Mouse (Mus musculus) neural tube, embryonic 12.5 days (tissue): ENCODE measurements around the gene Filip1l. TPM values are rescaled to one million over a fixed set of nuclear protein-coding genes. Genes with fewer than 3 reads are reported as not detected.
"Not testable (repeated sequence)": the region's sequence is repeated elsewhere in the genome, so short reads cannot be mapped to it uniquely, and the experiment has no call there.

Experiments
- ATAC-seq: fragments of 200-750 bp; cut with Nextera tagmentation; 2 replicates; pipeline ENCODE4 v1.8.0; 2017; ENCODE audit warnings: low read depth, mild to moderate bottlenecking, moderate TSS enrichment, moderate library complexity; ENCODE audit not compliant: low FRiP score
- H3K27ac ChIP-seq: fragments of 300-500 bp; sonication (generic); 2 replicates; pipeline ENCODE4 v1.5.1; 2016
- H3K27me3 ChIP-seq: fragments of 300-500 bp; sonication (generic); replicated peaks from 2 replicates; pipeline ENCODE4 v1.6.1; 2016; ENCODE audit warnings: mild to moderate bottlenecking
- H3K36me3 ChIP-seq: fragments of 300-500 bp; sonication (generic); 2 replicates; pipeline ENCODE4 v1.6.1; 2016; ENCODE audit warnings: mild to moderate bottlenecking
- H3K4me1 ChIP-seq: fragments of 300-500 bp; sonication (generic); 2 replicates; pipeline ENCODE4 v1.6.1; 2016
- H3K4me2 ChIP-seq: fragments of 300-500 bp; sonication (generic); replicated peaks from 2 replicates; pipeline ENCODE4 v1.6.1; 2016; ENCODE audit warnings: mild to moderate bottlenecking
- H3K4me3 ChIP-seq: fragments of 300-500 bp; sonication (generic); 2 replicates; pipeline ENCODE4 v1.5.1; 2016
- H3K9ac ChIP-seq: fragments of 300-500 bp; sonication (generic); 2 replicates; pipeline ENCODE4 v1.6.1; 2016; ENCODE audit warnings: mild to moderate bottlenecking
- H3K9me3 ChIP-seq: fragments of 300-500 bp; sonication (generic); 2 replicates; pipeline ENCODE4 v1.6.1; 2016; ENCODE audit warnings: mild to moderate bottlenecking
- WGBS: fragments of 180-500 bp; shearing (Covaris S2); methylation state at CpG from one replicate; pipeline ENCODE4 v1.1.7; 2016; 5-methylcytosine and 5-hydroxymethylcytosine counted together
- polyA plus RNA-seq: library from polyadenylated mRNA; unstranded; fragments of >200 nt; fragmentation: Nextera tagmentation; extraction: Ambion mirVana; gene quantifications from 2 replicates; pipeline ENCODE4 v1.2.1, GENCODE M21; 2016

Gene Filip1l
- polyA plus RNA-seq, 1 experiment from 2014 or later = 8.5 TPM

GRCm38 (mm10) chr16:57383266-57383971, 30.5 kb downstream of the Filip1l start:
- Histone ChIP-seq H3K4me3 (no peak overlapping the region), H3K4me2 (no peak overlapping the region), H3K4me1 (no peaks in the 10 kb centered on the region), H3K27ac (no peak overlapping the region), H3K27me3 (no peaks in the 10 kb centered on the region), H3K9ac (no peak overlapping the region), H3K36me3 (no peaks in the 10 kb centered on the region), H3K9me3 (no peaks in the 10 kb centered on the region)
- 63% methylated on average over 8 of the region's 8 CpGs for WGBS
- no peak for ATAC-seq

GRCm38 (mm10) chr16:57384274-57384673, 31.4 kb downstream of the Filip1l start:
- no peak for ATAC-seq
- Histone ChIP-seq H3K4me2 (no peak overlapping the region), H3K36me3 (no peaks in the 10 kb centered on the region), H3K27me3 (no peaks in the 10 kb centered on the region), H3K27ac (no peak overlapping the region), H3K4me1 (no peaks in the 10 kb centered on the region), H3K9me3 (no peaks in the 10 kb centered on the region), H3K9ac (no peak overlapping the region), H3K4me3 (no peak overlapping the region)
- 95% methylated on average over 2 of the region's 2 CpGs for WGBS

- 92% methylated on average over 15 of the region's 15 CpGs for WGBS
- Histone ChIP-seq H3K9ac (no peak overlapping the region), H3K27me3 (no peaks in the 10 kb centered on the region), H3K4me1 (no peaks in the 10 kb centered on the region), H3K27ac (no peak overlapping the region), H3K36me3 (no peaks in the 10 kb centered on the region), H3K4me2 (no peak overlapping the region), H3K9me3 (no peaks in the 10 kb centered on the region), H3K4me3 (no peak overlapping the region)
- ATAC-seq = no peak
Measured at GRCm38 (mm10) chr16:57389566-57390251, 36.8 kb downstream of the Filip1l start.

GRCm38 (mm10) chr16:57391171-57391570, 38.3 kb downstream of the Filip1l start:
- 29% methylated on average over 29 of the region's 39 CpGs for WGBS
- not testable (repeated sequence) for H3K36me3 ChIP-seq, H3K4me2 ChIP-seq, H3K9ac ChIP-seq, H3K4me1 ChIP-seq, ATAC-seq, H3K4me3 ChIP-seq, H3K27ac ChIP-seq, H3K27me3 ChIP-seq, H3K9me3 ChIP-seq

GRCm38 (mm10) chr16:57392461-57392860, 39.6 kb downstream of the Filip1l start:
- Histone ChIP-seq H3K36me3 (no peaks in the 10 kb centered on the region), H3K4me1 (no peaks in the 10 kb centered on the region), H3K9me3 (no peaks in the 10 kb centered on the region), H3K9ac (no peak overlapping the region), H3K27ac (no peak overlapping the region), H3K27me3 (no peaks in the 10 kb centered on the region), H3K4me3 (no peak overlapping the region), H3K4me2 (no peak overlapping the region)
- ATAC-seq = no peak
- WGBS = 71% methylated on average over 2 of the region's 2 CpGs

- H3K9ac ChIP-seq = no peak overlapping the region
- no peak overlapping the region for H3K27ac ChIP-seq
- no peaks in the 10 kb centered on the region for H3K27me3 ChIP-seq
- no peak overlapping the region for H3K4me2 ChIP-seq
- H3K4me1 ChIP-seq = no peaks in the 10 kb centered on the region
- H3K4me3 ChIP-seq = no peak overlapping the region
- no peaks in the 10 kb centered on the region for H3K36me3 ChIP-seq
- no peaks in the 10 kb centered on the region for H3K9me3 ChIP-seq
- 75% methylated on average over 11 of the region's 11 CpGs for WGBS
- ATAC-seq = no peak
Measured at GRCm38 (mm10) chr16:57393161-57393560, 40.3 kb downstream of the Filip1l start.

GRCm38 (mm10) chr16:57396249-57396648, 43.4 kb downstream of the Filip1l start:
- ATAC-seq = no peak
- H3K4me2 ChIP-seq = no peak overlapping the region

GRCm38 (mm10) chr16:57397845-57398244, 45.0 kb downstream of the Filip1l start:
- H3K36me3 ChIP-seq = no peaks in the 10 kb centered on the region
- no peak overlapping the region for H3K4me3 ChIP-seq
- no peak overlapping the region for H3K9ac ChIP-seq
- no peaks in the 10 kb centered on the region for H3K27me3 ChIP-seq
- H3K4me2 ChIP-seq = no peak overlapping the region
- WGBS = 83% methylated on average over 6 of the region's 6 CpGs
- no peaks in the 10 kb centered on the region for H3K9me3 ChIP-seq
- H3K27ac ChIP-seq = no peak overlapping the region
- no peak for ATAC-seq
- H3K4me1 ChIP-seq = no peaks in the 10 kb centered on the region

More at GRCm38 (mm10) chr16:57396249-57396648, 43.4 kb downstream of the Filip1l start:
- H3K9ac ChIP-seq = no peak overlapping the region
- H3K27ac ChIP-seq = no peak overlapping the region
- no peaks in the 10 kb centered on the region for H3K36me3 ChIP-seq
- H3K27me3 ChIP-seq = no peaks in the 10 kb centered on the region
- no peak overlapping the region for H3K4me3 ChIP-seq
- 78% methylated on average over 6 of the region's 6 CpGs for WGBS
- no peaks in the 10 kb centered on the region for H3K9me3 ChIP-seq
- H3K4me1 ChIP-seq = no peaks in the 10 kb centered on the region

- H3K27ac ChIP-seq = no peak overlapping the region
- H3K4me3 ChIP-seq = no peak overlapping the region
- no peaks in the 10 kb centered on the region for H3K36me3 ChIP-seq
- peak; percentile 64; the same call in 1 of the 2 replicates for ATAC-seq
- no peaks in the 10 kb centered on the region for H3K9me3 ChIP-seq
- H3K4me2 ChIP-seq = no peak overlapping the region
- H3K4me1 ChIP-seq = no peaks in the 10 kb centered on the region
- H3K27me3 ChIP-seq = no peaks in the 10 kb centered on the region
- WGBS = 69% methylated on average over 18 of the region's 18 CpGs
- H3K9ac ChIP-seq = no peak overlapping the region
Measured at GRCm38 (mm10) chr16:57398387-57399214, 45.7 kb downstream of the Filip1l start.

- WGBS = 85% methylated on average over 10 of the region's 10 CpGs
- no peaks in the 10 kb centered on the region for H3K27me3 ChIP-seq
Measured at GRCm38 (mm10) chr16:57399566-57399965, 46.7 kb downstream of the Filip1l start.

GRCm38 (mm10) chr16:57401702-57402101, 48.8 kb downstream of the Filip1l start:
- Histone ChIP-seq H3K27ac (no peak overlapping the region), H3K9me3 (no peaks in the 10 kb centered on the region), H3K36me3 (no peaks in the 10 kb centered on the region), H3K4me1 (no peaks in the 10 kb centered on the region), H3K27me3 (no peaks in the 10 kb centered on the region), H3K9ac (no peak overlapping the region), H3K4me2 (no peak overlapping the region), H3K4me3 (no peak overlapping the region)
- no peak for ATAC-seq
- 68% methylated on average over 6 of the region's 6 CpGs for WGBS

More at GRCm38 (mm10) chr16:57399566-57399965, 46.7 kb downstream of the Filip1l start:
- Histone ChIP-seq H3K9me3 (no peaks in the 10 kb centered on the region), H3K36me3 (no peaks in the 10 kb centered on the region), H3K4me1 (no peaks in the 10 kb centered on the region), H3K27ac (no peak overlapping the region), H3K9ac (no peak overlapping the region), H3K4me3 (no peak overlapping the region), H3K4me2 (no peak overlapping the region)
- ATAC-seq = no peak

GRCm38 (mm10) chr16:57402910-57403309, 50.0 kb downstream of the Filip1l start:
- Histone ChIP-seq H3K9me3 (no peaks in the 10 kb centered on the region), H3K9ac (no peak overlapping the region), H3K36me3 (no peaks in the 10 kb centered on the region), H3K4me2 (no peak overlapping the region), H3K4me3 (no peak overlapping the region), H3K27me3 (no peaks in the 10 kb centered on the region), H3K27ac (no peak overlapping the region), H3K4me1 (no peaks in the 10 kb centered on the region)
- ATAC-seq = no peak
- 89% methylated on average over 4 of the region's 4 CpGs for WGBS
